Mouse (Mus musculus) bone marrow, adult 2 months (tissue): ENCODE results near the gene Vegfd.

ENCODE experiments used
- CTCF ChIP-seq: fragments of 200-500 bp; IDR thresholded peaks from 2 replicates; pipeline ENCODE4 v1.5.1; 2011; ENCODE audit warnings: low read length, control low read depth; ENCODE audit not compliant: control insufficient read depth, insufficient read depth
- POLR2A ChIP-seq: fragments of 200-500 bp; IDR thresholded peaks from 2 replicates; pipeline ENCODE4 v1.6.1; 2011; ENCODE audit warnings: low read depth, mild to moderate bottlenecking, control low read depth, low read length, borderline replicate concordance; ENCODE audit not compliant: control insufficient read depth

DNA sequence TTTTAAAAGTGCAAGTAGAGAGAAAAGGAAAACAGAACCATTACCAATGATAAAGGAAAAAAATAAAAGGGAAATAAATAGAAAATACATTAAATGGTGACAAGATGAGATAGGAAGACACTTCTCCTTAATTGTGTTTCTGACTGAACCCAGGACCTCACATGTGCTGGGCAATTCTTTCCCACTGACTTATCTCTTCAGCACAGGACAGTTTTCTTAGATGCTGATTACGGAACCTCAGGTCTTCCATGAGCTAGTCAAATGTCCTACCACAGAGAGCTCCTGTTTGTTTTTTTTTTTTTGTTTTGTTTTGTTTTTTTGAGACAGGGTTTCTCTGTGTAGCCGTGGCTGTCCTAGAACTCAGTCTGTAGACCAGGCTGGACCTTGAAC, 74.5 kb downstream of the Vegfd start:
- TF ChIP-seq CTCF (no peak), POLR2A (no peak)
